Mouse (Mus musculus): ENCODE results near the gene Ccdc154.

Ccdc154 gene

DNA sequence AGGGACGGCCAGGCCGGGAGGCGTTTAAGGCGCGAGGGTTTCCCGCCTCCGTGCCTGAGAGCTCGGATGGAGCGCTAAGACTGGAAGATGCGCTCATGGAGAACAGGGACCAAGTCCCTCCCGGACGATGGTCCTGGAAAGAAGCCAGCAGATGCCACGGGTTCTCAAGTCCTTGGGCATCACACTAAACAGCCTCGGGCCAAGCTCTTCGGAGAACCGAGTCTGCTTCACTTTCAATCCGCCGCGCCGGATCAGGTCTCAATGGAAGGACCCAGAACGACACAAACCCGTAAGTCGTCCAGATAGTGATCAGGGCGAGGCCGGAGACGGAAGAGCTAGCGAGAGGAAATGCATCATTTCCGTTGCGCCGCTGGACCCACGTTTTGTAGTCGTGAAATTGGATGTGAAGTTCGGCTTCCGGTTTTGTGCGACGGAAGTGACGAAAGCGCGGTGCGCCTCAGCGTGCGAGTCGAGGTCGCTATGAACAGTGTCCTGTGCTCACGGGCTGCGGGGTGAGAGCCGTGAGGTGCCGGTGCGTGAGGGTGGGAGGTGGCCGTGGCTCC, 21.9 kb downstream of the Ccdc154 start, which contains the start of gene BC003965:
Gene BC003965, plus strand, starts transcription at position 426 of the 563 bp plus-strand sequence.
- peak; percentile 99 for DNase-seq (ENCODE audit: low read depth, low spot score)

DNA sequence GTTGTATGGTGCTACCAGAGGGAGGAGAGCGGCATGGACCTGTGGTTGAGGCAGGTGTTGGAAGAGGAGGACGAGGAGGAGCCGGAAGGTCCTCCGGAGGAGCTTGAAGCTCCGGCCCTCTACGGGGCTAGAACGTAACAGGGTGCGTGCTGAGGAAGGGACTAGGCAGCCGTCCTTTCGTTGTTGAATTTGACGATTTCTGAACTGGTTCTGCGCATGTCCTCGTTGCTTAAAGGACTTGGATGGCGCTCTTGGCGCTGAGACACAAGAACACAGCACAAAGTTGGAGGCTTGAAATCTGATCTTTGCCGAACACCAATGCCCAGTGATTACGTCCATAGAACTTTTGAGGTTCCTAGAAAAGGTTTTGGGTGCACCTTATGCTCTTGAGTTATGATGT, 22.7 kb downstream of the Ccdc154 start:
- no peak for DNase-seq (ENCODE audit: low read depth, low spot score)

DNA sequence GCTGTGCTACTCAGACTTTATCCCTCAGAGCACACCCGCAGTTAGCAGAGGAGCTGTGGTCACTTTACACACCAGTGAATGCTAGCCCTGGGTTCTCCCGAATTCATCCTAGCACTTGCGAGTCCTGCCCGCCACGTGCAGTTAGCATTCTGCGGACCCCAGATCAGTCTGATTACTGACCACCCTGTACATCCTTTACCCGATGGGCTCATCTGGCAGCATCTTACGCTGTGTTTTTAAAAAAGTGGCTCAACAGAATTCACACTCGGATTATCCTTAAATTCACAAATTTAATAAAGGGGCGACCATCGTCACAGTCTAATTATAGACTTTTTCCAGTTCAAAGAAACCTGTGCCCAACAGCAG, 25.5 kb downstream of the Ccdc154 start:
- no peak for DNase-seq (ENCODE audit: low read depth, low spot score)

DNA sequence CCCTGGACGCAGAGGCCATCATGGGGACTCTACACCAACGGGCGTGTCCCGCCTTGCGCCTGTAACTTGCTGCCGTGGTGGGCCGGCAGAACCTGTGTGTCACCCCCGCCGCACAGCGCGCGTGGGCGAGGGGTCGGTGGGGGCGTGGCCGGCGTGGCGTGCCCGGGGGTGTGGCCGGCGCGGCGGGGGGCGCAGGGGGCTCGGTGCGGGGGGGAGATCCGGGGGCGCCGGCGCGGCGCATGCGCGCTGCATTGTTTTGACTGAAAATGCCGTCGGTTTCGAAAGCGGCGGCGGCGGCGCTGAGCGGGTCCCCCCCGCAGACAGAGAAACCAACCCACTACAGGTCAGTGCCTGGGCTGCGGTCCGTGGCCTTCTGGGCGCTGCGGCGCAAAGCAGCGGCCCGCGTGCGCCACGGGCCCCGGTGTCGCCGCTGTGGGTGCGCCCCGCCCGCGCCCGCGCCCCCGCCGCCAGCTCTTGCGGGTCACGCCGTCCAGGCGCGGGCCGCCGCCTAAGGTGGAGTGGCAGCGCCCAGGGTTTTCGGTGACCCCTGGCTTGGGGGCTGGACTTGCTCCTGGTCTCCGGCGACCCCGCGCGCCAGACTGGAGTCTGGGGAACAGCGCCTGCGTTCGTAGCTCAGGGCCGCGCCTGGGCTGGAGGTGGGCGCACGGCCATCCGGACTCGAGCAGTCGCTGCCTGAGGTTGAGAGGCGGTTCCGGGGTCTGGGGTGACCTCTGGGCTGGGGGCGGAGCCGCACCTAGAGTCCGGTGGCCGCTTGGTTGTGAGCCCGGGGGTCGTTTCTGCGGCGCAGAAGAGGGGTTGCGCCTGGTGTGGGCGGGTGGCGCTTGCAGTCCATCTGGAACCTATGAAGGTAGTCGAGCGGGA, 26.1 kb downstream of the Ccdc154 start, which contains the start of gene Unkl:
Gene Unkl, plus strand, starts transcription at position 248 of the 882 bp plus-strand sequence.
- peak; percentile 81 for DNase-seq (ENCODE audit: low read depth, low spot score)

DNA sequence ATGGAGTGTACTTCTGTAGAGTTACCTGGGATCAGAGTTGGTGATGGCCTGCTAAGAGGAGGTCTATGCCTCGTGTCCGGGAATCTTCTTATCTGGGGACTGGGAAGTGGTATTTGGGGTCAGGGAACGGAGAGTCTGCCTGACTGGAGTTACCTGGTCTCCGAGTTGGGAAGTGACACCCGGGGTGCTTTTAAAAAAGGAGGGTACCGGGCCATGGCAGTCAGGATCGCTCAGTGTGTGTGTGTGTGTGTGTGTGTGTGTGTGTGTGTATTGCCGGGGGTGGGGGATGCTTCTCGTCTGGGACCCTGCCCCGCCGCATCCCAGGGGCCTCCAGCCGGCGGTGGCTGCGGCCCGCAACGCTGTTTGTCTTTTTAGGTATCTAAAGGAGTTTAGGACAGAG, 26.8 kb downstream of the Ccdc154 start:
- DNase-seq (ENCODE audit: low read depth, low spot score) = peak; percentile 34

DNA sequence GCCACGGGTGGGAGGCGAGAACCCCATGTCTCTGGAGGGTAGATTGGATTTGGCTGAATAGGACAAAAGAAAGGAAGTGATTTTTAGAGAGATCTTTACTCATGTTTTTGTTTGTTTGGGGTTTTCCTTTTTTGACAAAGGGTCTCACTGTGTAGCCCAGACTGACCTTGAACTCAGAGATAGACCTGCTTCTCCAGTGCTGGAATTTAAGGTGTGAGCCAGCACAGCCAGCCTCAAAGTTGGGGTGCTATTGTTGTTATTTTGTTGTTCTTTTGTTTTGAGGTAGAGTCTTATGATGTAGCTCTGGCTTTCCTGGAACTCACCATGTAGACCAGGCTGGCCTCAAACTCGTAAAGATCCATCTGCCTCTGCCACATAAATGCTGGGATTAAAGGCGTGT, 40.1 kb downstream of the Ccdc154 start:
- no peak for DNase-seq (ENCODE audit: low read depth, low spot score)

DNA sequence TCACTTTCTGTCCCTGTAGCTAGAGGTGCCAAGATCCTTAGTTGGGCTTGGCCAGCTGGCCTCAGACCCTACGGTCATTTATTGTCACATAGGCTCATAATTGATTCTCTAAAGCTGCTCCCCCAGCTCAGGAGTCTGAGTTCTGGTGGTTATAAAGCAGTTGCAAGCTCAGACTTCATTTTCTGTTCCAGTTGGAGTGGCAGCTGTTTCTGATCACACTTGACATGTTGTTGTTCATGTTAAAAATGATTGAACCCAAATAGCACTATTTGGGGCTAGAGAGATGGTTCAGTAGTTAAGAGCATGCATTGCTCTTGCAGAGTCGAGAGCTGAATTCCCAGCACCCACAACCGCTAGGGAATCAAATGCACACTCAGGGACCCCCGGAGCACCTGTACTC, 47.7 kb downstream of the Ccdc154 start:
- DNase-seq (ENCODE audit: low read depth, low spot score) = no peak

DNA sequence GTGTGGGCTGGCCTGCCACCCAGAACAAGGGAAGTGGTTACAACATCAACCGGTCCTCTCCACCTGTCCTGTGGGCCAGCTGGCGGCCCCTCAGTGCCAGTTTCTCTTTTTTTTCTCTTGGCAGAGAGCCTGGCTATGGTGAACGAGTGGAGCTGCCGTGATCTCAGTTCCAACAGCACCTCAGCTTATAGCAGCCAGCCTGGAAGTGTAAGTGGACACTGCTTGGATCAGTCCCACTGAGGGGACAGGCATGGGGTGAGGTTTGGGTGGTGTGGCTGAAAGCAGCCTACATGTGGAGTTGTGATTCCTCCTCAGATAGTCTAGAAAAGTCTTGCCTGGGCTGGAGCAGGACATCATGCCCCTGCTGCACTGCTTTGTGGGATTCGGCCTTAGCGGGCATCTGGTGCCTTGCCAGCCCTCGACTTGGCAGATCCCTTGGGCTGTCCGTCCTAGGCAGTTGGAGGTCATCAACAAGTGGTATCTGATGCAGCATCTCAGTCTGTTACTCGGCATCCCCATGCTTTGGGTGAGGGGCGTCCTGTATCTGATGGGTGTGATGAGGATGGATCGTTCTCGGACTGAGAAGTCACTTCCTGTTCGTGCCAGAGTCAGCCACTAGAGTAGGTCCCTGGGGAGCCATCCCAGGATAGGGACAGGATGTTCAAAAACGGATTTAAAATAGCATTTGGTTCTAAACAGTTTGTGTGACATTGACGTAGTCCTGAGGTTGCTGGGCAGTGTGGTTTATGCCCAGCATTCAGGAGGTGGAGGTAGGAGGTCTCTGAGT, 48.6 kb downstream of the Ccdc154 start:
- DNase-seq (ENCODE audit: low read depth, low spot score) = no peak

DNA sequence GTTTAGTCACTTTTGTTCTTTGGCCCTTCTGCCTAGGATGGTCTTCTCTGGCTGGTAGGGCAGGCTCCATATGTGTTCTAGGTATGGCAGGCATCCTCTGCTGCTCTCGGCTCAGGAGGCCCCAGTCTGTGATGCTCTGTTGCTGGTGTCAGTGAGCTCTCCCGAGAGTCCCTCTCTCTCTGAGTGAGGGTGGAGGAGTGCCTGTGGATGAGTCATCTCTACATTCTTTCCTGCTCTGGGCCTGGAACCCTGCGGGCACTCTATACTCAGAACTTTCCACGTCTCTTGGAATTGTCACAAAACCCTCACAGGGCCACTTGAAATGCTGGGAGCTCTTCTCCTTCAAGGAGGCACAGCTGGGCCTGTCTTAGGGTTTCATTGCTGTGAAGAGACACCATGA, 49.4 kb downstream of the Ccdc154 start:
- DNase-seq (ENCODE audit: low read depth, low spot score) = no peak

DNA sequence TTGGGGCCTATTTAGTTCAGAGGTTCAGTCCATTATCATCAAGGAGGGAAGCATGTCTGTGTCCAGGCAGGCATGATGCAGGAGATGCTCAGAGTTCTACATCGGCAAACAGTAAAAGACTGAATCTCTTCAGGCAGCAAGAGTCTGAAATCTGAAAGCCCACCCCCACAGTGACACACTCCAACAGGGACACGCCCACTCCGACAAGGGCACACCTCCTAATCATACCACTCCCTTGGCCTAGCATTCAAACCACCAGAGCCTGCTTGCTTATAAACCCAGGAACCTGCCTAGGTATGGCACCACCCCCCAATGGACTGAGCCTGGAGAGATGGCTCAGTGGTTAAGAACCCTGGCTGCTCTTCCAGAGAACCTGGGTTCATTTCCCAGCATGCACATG, 53.2 kb downstream of the Ccdc154 start:
- no peak for DNase-seq (ENCODE audit: low read depth, low spot score)

DNA sequence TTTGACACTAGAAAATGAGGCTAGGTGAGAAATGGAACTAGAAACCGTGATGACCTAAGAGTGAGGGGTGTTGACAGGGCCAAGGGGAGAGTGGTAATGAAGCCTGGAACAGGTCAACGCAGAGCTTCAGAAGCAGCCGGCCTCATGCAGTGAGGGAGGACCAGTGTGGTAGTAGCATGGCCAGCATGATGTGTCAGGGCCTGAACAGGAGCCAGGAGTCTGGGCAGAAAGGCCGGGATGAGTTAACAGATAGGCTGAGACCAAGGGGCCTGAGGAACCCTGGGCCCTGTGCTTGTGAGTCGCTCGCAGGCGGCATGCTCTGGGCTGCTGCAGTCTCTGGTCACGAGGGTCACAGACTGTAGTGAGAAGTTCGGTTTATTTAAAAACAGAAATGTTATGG, 56.7 kb downstream of the Ccdc154 start:
- DNase-seq (ENCODE audit: low read depth, low spot score) = no peak

DNA sequence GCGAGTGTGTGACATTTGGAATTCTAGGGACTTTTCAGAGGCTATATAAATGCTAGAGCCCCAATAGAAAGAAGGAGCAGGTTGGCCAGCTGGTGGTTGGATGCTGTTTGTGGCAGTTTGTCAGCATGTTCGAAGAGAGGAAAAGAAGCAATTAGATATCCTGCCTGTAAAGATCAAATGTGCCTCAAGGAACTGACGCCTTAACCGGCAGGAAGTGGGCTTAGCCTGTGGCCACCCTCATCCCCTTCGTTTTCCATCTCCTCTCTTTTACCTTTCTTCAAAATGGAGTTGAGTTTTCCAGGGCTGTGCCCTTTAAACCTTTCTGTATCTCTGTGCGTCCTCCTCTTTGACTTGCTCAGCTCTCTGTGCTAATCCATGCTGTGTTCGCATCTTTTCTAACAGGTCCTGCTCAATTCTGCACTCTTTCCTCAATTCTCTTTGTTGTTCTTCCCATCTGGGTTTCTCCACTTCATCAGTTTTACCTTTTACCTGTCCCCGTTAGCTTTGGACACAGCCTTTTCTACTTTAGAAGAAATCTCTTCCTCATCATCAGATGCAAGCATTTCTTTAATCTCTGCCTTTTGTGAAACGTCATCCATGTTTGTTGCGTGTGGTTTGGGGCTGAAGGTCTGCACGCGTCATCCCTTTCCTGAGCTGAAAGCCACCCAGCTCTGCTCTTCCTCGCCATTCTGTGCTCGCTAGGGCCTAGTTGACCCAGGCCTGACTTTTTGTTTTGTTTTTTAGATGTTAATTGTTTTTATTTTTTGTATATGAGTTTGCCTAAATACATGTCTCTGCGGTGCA, 57.4 kb downstream of the Ccdc154 start:
- peak; percentile 79 for DNase-seq (ENCODE audit: low read depth, low spot score)

DNA sequence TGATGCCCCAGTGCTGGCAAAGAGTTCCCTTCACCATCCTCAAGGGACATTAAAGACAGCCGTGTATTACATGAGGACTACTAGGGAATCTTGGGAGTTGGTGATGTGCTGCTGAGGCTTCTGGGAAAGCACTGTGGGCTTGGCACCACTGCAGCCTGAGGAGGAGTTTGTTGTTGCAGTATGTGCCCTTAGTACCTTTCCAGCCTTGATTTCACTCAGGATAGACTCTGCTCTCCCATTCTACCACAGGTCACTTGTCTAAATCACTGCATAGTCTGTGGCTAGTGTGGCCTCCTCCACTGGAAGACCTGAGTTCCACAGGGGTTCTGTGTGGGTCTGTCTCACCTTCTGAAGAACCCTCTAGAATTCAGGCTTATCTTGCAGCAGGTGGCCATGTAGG, 58.5 kb downstream of the Ccdc154 start:
- DNase-seq (ENCODE audit: low read depth, low spot score) = no peak
